Mouse (Mus musculus): ENCODE measurements around the gene Hils1.
"Not testable (repeated sequence)": the region's sequence is repeated elsewhere in the genome, so short reads cannot be mapped to it uniquely, and the experiment has no call there.

DNA sequence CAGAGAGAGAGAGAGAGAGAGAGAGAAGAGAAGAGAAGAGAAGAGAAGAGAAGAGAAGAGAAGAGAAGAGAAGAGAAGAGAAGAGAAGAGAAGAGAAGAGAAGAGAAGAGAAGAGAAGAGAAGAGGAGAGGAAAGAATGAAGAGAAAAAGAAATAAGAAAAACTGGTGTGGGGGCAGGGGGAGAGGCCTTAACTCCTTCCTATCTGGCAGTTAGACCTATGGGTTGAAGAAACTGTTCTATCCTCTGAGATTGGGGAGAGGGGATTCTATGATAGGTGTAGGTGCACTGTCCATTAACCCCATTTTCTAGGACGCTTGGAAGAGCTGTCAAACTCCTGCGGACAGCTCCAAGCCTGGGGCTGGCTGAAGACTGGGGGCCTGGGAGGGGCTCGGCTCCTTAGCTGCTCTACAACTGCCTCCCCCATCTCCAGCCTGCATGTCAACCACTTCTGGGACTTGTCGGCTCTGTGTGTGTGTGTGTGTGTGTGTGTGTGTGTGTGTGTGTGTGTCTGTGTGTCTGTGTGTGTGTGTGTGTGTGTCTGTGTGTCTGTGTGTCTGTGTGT, 43.5 kb downstream of the Hils1 start:
- TF ChIP-seq CTCF (IDR thresholded peaks at IDR 0.05; ENCODE audit: control insufficient read depth, insufficient read depth, insufficient read length); USF1 (IDR thresholded peaks at IDR 0.05; ENCODE audit: low read depth); CEBPB (IDR thresholded peaks at IDR 0.05; ENCODE audit: low read depth); MYOD1 (IDR thresholded peaks at IDR 0.05; ENCODE audit: control insufficient read depth, insufficient read length, low read depth); MYOG (IDR thresholded peaks at IDR 0.05; ENCODE audit: control insufficient read depth, extremely low read depth, insufficient read length); MAX (IDR thresholded peaks at IDR 0.05): not testable (repeated sequence)
